Mouse (Mus musculus): ENCODE results near the gene Lsm4. TPM values are rescaled to one million over a fixed set of nuclear protein-coding genes. Genes with fewer than 3 reads are reported as not detected.

Lsm4 gene
- polyA plus RNA-seq, 1 experiment from 2014 or later, result 143 TPM

DNA sequence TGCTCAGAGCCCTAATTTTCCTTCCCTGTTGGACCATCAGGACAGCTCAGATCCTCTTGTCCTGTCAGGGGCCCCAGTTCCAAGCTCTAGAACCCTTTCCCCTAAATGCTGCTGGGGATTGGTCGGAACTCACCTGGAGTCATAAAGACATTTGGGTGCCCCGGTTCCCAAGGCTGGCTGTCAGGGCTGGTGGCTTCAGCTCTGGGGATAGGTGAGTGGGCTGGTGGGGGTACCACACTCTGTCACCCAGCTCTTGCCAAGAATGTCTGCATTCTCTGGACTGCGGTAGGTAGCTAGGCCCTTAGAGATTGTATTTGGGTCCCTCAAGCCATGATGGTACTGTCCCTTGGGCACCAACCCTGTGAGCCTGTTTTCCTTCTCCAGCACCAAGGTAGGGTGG lies 30.2 kb downstream of the Lsm4 start, which contains the start of gene Iqcn:
Iqcn (plus strand) TSS at position 171 of the 400 bp plus-strand sequence.
- WGBS, result 97% methylated on average over 3 of the region's 3 CpGs
- Histone ChIP-seq H3K9me3 (replicated peaks; ENCODE audit: control insufficient read depth, low read length, poor library complexity, severe bottlenecking) (no peaks in the 10 kb centered on the region), H3K27me3 (ENCODE audit: control insufficient read depth, insufficient read depth, low read depth, low read length) (no peaks in the 10 kb centered on the region), H3K4me3 (ENCODE audit: low read depth, low read length) (peak within 1 kb of the TSS; percentile 4; the same call in 1 of the 2 replicates), H3K27ac (ENCODE audit: low read length) (no peak within 1 kb of the TSS), H3K36me3 (ENCODE audit: control insufficient read depth, insufficient read depth, low read length) (0 out of 2 replicates have a peak, but pooled peaks cover 3% of the 10 kb centered on the region), H3K4me1 (ENCODE audit: control insufficient read depth, insufficient read depth, low read length) (peaks cover 19% of the 10 kb centered on the region), H3K4me2 (ENCODE audit: low read length) (peak within 1 kb of the TSS; percentile 82), H3K9ac (ENCODE audit: low read depth, low read length) (no peak within 1 kb of the TSS)
- no peak for ATAC-seq

DNA sequence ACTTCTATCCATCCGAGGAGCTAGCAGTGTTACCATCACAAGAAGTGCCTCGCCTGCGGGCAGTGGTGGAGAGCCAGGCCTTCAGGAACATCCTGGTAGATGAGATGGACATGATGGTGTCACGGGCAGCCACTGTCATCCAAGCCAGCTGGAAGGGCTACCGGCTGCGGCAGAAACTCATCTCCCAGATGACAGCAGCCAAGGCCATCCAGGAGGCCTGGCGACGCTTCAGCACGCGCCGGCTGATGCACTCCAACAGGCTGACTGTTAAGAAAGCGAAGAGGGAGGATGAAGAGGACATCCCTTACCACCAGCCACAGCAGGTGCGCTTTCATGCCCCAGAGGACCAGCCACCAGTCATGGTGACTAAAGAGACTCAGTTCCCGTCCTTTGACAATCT lies 35.2 kb downstream of the Lsm4 start:
- H3K4me2 ChIP-seq (ENCODE audit: low read length), result no peak overlapping the region
- H3K27me3 ChIP-seq (ENCODE audit: control insufficient read depth, insufficient read depth, low read depth, low read length), result no peaks in the 10 kb centered on the region
- H3K9me3 ChIP-seq (replicated peaks; ENCODE audit: control insufficient read depth, low read length, poor library complexity, severe bottlenecking), result no peaks in the 10 kb centered on the region
- no peak for ATAC-seq
- H3K4me1 ChIP-seq (ENCODE audit: control insufficient read depth, insufficient read depth, low read length), result no peaks in the 10 kb centered on the region
- WGBS, result 91% methylated on average over 14 of the region's 14 CpGs
- H3K9ac ChIP-seq (ENCODE audit: low read depth, low read length), result no peak overlapping the region
- H3K36me3 ChIP-seq (ENCODE audit: control insufficient read depth, insufficient read depth, low read length), result 0 out of 2 replicates have a peak, but pooled peaks cover 3% of the 10 kb centered on the region
- no peak overlapping the region for H3K4me3 ChIP-seq (ENCODE audit: low read depth, low read length)
- H3K27ac ChIP-seq (ENCODE audit: low read length), result no peak overlapping the region

DNA sequence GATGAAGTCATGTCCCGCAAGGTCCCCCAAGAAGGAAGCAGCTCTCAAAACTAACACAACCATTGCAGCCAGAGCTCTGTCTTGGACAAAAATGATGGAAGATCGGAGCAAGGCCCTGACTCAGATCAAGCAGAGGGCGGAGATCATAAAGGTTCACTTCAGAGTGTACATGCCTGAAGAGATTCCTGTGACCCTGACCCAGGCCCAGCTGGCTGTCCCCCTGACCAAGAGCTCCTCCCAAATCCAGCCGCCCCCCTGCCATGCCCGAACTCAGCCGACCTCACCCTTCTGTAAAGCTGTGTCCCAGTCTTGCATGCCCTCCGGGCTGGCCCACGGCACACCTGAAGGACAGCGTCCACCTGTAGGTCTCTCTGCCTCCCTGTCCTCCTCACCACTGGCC lies 36.7 kb downstream of the Lsm4 start:
- Histone ChIP-seq H3K27ac (ENCODE audit: low read length) (no peak overlapping the region), H3K9ac (ENCODE audit: low read depth, low read length) (no peak overlapping the region), H3K4me3 (ENCODE audit: low read depth, low read length) (no peak overlapping the region), H3K9me3 (replicated peaks; ENCODE audit: control insufficient read depth, low read length, poor library complexity, severe bottlenecking) (no peaks in the 10 kb centered on the region), H3K4me1 (ENCODE audit: control insufficient read depth, insufficient read depth, low read length) (no peaks in the 10 kb centered on the region), H3K4me2 (ENCODE audit: low read length) (no peak overlapping the region), H3K36me3 (ENCODE audit: control insufficient read depth, insufficient read depth, low read length) (0 out of 2 replicates have a peak, but pooled peaks cover under 1% of the 10 kb centered on the region), H3K27me3 (ENCODE audit: control insufficient read depth, insufficient read depth, low read depth, low read length) (no peaks in the 10 kb centered on the region)
- ATAC-seq, result no peak
- WGBS, result 94% methylated on average over 9 of the region's 9 CpGs

DNA sequence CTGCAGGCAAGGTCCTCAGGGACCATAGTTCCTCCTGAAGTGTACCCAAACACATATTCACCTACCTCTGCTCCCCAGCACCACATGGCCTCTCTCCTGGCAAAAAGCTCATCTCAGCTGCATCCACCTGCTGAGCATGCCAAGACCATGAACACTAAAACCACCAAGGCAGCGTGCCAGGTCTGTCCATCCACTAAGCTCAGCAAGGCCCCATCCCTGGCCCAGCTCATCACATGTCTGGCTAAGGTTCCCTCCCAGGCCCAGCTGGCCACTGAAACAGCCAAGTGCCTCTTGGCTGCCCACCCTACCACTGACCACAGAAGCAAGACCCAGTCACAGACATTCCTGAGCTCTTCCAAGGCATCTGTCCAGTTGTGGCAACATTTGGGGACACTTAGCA lies 37.2 kb downstream of the Lsm4 start:
- Histone ChIP-seq H3K27me3 (ENCODE audit: control insufficient read depth, insufficient read depth, low read depth, low read length) (no peaks in the 10 kb centered on the region), H3K9me3 (replicated peaks; ENCODE audit: control insufficient read depth, low read length, poor library complexity, severe bottlenecking) (no peaks in the 10 kb centered on the region), H3K4me2 (ENCODE audit: low read length) (no peak overlapping the region), H3K27ac (ENCODE audit: low read length) (no peak overlapping the region), H3K4me3 (ENCODE audit: low read depth, low read length) (no peak overlapping the region), H3K36me3 (ENCODE audit: control insufficient read depth, insufficient read depth, low read length) (no peaks in the 10 kb centered on the region), H3K4me1 (ENCODE audit: control insufficient read depth, insufficient read depth, low read length) (no peaks in the 10 kb centered on the region), H3K9ac (ENCODE audit: low read depth, low read length) (no peak overlapping the region)
- ATAC-seq, result no peak
- 82% methylated on average over 1 of the region's 1 CpGs for WGBS

DNA sequence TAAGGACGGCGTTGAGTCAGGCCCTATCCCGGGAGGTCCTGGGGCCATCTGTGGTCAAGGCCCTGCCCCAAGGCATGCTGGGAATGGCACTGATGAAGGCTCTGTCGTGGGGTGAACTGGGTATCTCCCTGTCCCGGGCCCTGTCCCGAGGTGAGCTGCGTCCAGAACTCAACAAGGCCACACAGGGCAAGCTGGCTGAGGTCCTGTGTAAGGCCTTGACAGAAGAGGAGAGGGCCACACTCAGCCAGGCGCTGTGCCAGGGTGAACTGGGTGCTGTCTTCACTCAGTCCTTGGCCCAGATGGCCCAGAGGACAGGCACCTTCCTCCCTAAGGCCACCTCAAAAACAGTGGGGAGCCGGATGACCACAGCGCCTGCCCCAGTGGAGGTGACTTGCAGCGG lies 38.0 kb downstream of the Lsm4 start:
- Histone ChIP-seq H3K9ac (ENCODE audit: low read depth, low read length) (no peak overlapping the region), H3K9me3 (replicated peaks; ENCODE audit: control insufficient read depth, low read length, poor library complexity, severe bottlenecking) (no peaks in the 10 kb centered on the region), H3K27ac (ENCODE audit: low read length) (no peak overlapping the region), H3K4me3 (ENCODE audit: low read depth, low read length) (no peak overlapping the region), H3K36me3 (ENCODE audit: control insufficient read depth, insufficient read depth, low read length) (no peaks in the 10 kb centered on the region), H3K4me1 (ENCODE audit: control insufficient read depth, insufficient read depth, low read length) (no peaks in the 10 kb centered on the region), H3K4me2 (ENCODE audit: low read length) (no peak overlapping the region), H3K27me3 (ENCODE audit: control insufficient read depth, insufficient read depth, low read depth, low read length) (no peaks in the 10 kb centered on the region)
- 87% methylated on average over 11 of the region's 11 CpGs for WGBS
- no peak for ATAC-seq

DNA sequence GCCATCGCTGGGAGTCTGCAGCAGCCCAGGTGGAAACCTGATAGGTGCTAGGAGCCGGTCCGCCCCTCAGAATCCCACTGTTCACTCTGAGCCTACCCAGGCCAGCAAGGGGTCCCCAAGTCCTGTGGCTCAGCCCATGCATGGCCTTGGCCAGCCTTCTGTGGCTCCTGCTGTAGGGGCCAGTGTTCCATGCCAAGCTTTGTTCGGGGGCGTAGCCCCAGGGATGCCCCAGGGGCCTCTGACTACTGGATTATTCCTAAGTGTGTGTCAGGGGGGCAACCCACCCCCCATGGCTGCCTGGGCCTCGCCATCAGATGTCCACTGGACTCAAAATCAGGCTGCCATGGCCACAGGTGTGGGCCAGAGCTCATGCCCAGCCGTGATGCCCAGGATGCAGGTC lies 40.9 kb downstream of the Lsm4 start:
- H3K4me1 ChIP-seq (ENCODE audit: control insufficient read depth, insufficient read depth, low read length), result no peaks in the 10 kb centered on the region
- no peaks in the 10 kb centered on the region for H3K9me3 ChIP-seq (replicated peaks; ENCODE audit: control insufficient read depth, low read length, poor library complexity, severe bottlenecking)
- no peaks in the 10 kb centered on the region for H3K27me3 ChIP-seq (ENCODE audit: control insufficient read depth, insufficient read depth, low read depth, low read length)
- no peaks in the 10 kb centered on the region for H3K36me3 ChIP-seq (ENCODE audit: control insufficient read depth, insufficient read depth, low read length)
- H3K27ac ChIP-seq (ENCODE audit: low read length), result no peak overlapping the region
- H3K9ac ChIP-seq (ENCODE audit: low read depth, low read length), result no peak overlapping the region
- H3K4me3 ChIP-seq (ENCODE audit: low read depth, low read length), result no peak overlapping the region
- WGBS, result 82% methylated on average over 7 of the region's 7 CpGs
- no peak overlapping the region for H3K4me2 ChIP-seq (ENCODE audit: low read length)
- no peak for ATAC-seq

DNA sequence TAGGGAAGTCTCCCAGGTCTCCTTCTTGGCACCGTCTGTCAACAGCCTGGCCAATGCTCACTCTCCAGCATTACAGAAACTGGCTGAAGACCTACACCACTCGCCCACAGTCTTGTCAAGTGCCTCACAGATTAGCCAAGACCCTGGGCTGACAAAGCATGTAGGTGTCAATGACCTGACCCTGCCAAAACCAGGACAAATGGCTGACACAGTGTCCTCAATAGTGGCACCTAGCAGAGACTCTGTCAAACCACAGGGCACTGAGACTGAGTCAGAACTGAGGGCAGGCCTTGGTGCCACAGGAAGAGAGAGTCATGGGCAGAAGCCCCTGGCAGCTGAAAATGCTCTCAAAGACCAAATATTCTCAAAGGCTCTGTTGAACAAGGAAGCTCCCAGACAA lies 42.0 kb downstream of the Lsm4 start:
- Histone ChIP-seq H3K4me2 (ENCODE audit: low read length) (no peak overlapping the region), H3K27ac (ENCODE audit: low read length) (no peak overlapping the region), H3K4me1 (ENCODE audit: control insufficient read depth, insufficient read depth, low read length) (no peaks in the 10 kb centered on the region), H3K9me3 (replicated peaks; ENCODE audit: control insufficient read depth, low read length, poor library complexity, severe bottlenecking) (no peaks in the 10 kb centered on the region), H3K36me3 (ENCODE audit: control insufficient read depth, insufficient read depth, low read length) (no peaks in the 10 kb centered on the region), H3K9ac (ENCODE audit: low read depth, low read length) (no peak overlapping the region), H3K27me3 (ENCODE audit: control insufficient read depth, insufficient read depth, low read depth, low read length) (no peaks in the 10 kb centered on the region), H3K4me3 (ENCODE audit: low read depth, low read length) (no peak overlapping the region)
- ATAC-seq, result no peak
- WGBS, result 75% methylated on average over 2 of the region's 2 CpGs

DNA sequence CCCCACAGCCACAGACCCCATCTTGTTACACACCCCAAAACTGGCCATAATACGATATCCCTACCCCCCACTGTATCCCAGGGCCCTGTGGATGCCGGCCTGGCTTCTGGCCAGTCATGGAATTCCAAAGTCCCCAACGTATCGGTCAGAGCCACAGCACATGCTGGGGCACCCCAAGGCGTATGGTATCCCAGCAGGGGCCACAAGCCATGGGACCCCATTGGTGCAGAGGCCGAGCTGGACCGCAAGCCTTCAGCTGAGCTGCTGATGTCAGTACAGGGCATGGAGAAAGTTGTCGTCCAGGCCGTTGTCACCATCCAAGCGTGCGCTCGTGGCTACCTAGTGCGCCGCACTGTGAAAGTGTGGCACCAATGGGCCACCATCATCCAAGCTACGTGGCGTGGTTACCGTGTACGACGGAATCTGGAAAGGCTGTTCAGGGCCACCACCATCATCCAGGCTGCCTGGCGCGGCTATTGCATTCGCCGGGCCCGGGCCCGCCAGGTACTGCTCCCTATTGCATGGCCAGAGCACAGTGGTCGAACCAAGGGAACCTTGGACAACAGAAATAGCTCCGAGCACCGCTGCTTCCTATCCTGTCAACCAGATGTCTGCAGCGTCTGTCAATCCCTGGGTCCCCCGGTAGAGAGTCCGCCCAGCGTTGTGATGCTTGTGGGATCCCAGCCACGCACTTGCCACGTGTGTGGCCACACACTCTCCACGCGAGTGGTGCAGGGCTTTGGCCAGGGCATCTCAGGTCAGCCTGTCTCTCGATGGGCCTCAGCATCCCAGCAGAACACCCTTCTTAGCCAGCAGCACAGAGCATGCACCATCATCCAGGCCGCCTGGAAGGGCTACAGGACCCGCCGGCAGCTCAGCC lies 43.7 kb downstream of the Lsm4 start:
- no peak overlapping the region for H3K4me3 ChIP-seq (ENCODE audit: low read depth, low read length)
- no peaks in the 10 kb centered on the region for H3K4me1 ChIP-seq (ENCODE audit: control insufficient read depth, insufficient read depth, low read length)
- no peak for ATAC-seq
- no peaks in the 10 kb centered on the region for H3K27me3 ChIP-seq (ENCODE audit: control insufficient read depth, insufficient read depth, low read depth, low read length)
- 88% methylated on average over 40 of the region's 40 CpGs for WGBS
- H3K27ac ChIP-seq (ENCODE audit: low read length), result no peak overlapping the region
- H3K9me3 ChIP-seq (replicated peaks; ENCODE audit: control insufficient read depth, low read length, poor library complexity, severe bottlenecking), result no peaks in the 10 kb centered on the region
- H3K36me3 ChIP-seq (ENCODE audit: control insufficient read depth, insufficient read depth, low read length), result no peaks in the 10 kb centered on the region
- no peak overlapping the region for H3K9ac ChIP-seq (ENCODE audit: low read depth, low read length)
- H3K4me2 ChIP-seq (ENCODE audit: low read length), result no peak overlapping the region

DNA sequence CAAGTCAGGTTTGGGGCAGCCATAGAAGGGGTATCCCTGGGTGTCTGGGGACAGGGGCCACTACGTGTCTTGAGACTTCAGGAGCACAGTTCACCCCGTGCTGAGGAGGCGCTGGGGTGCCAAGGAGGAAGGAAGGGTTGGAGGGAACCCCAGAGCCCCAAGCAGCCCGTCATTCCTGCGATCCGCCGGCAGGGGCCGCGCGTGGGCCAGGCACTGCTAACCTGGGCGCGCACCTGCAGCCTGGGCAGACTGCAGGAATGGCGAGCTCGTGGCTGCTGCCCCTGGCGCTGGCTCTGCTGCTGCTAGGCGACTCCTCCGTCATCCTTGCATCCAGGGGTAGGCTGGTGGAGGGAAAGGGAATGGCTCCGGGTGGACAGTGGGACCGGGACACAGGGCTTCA lies 45.2 kb downstream of the Lsm4 start, which contains the start of gene Gm3336:
Gm3336 (plus strand) TSS at position 247 of the 400 bp plus-strand sequence.
- Histone ChIP-seq H3K27ac (ENCODE audit: low read length) (no peak within 1 kb of the TSS), H3K9ac (ENCODE audit: low read depth, low read length) (no peak within 1 kb of the TSS), H3K4me2 (ENCODE audit: low read length) (no peak within 1 kb of the TSS), H3K36me3 (ENCODE audit: control insufficient read depth, insufficient read depth, low read length) (no peaks in the 10 kb centered on the region), H3K27me3 (ENCODE audit: control insufficient read depth, insufficient read depth, low read depth, low read length) (no peaks in the 10 kb centered on the region), H3K9me3 (replicated peaks; ENCODE audit: control insufficient read depth, low read length, poor library complexity, severe bottlenecking) (no peaks in the 10 kb centered on the region), H3K4me1 (ENCODE audit: control insufficient read depth, insufficient read depth, low read length) (no peaks in the 10 kb centered on the region), H3K4me3 (ENCODE audit: low read depth, low read length) (no peak within 1 kb of the TSS)
- 4% methylated on average over 19 of the region's 19 CpGs for WGBS
- 0 out of 2 replicates have a peak, but pooled peaks have one; percentile 13 for ATAC-seq

Measured in midbrain, embryonic 16.5 days (tissue).